ENCODE assay signal across 24 mouse cellular contexts in the genomic region with DNA sequence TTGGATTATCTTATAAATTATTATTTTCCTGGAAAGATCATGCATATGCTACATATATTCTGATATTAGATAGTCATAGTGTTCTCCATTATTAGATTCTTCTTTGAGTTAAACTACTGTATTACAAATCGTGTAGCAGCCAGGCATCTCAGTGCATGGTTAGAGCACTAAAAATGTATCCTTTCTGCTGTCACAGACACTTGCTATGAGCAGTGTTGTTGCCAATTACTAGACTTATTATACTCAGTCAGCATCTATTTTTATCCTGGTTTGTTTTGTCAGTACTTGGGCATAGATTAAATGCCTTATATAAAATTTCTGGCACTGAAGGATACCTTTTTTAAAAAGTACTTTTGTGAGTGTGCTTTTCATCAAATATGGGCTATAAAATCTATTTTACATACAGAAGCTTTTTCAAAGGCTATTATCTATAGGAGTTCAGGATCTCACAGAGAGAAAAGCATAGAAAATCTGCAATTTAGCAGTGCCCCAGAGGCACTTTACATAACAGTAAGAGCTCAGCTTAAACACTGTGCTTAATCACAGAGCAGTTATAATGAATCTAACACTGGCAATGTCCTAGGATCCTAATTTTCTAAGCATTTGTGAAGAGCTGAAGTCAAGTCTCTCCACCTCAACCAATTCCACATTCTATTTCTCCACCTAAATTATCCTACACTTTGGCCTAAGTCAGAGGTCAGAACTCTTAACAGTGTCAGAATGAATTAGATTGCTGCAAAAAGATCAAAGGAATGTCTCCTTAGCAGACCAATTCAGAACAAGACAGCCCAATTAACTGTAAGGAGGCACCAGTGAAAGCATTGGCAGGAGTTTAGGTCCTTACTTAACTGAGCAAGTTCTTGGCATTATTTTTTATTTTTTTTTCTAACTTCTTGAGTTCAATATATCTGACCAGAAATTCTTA.
DNase-seq lines count a peak whose midpoint lies in the region; ATAC-seq and TF ChIP-seq lines count a peak whose summit lies in the region.
"Had no signal": no experiment of that assay in that cellular context is flagged by ENCODE, and none has a peak within 500 bp of the region (broad histone marks: within the 10 kb centered on the region; RNA-seq: fewer than 3 reads in every experiment).

No protein-coding gene starts in this region.

- no peaks in the 10 kb centered on the region for H3K36me3 ChIP-seq in embryonic facial prominence, embryonic 11.5 days (replicated peaks; ENCODE audit: control insufficient read depth, insufficient read depth, low read depth, low read length)
- no peaks in the 10 kb centered on the region for H3K36me3 ChIP-seq in embryonic facial prominence, embryonic 10.5 days (replicated peaks)
- no peaks in the 10 kb centered on the region for H3K36me3 ChIP-seq in midbrain, embryonic 11.5 days (ENCODE audit: control insufficient read depth, insufficient read depth, low read length)
- H3K36me3 ChIP-seq in midbrain, embryonic 13.5 days = no peaks in the 10 kb centered on the region
- no peaks in the 10 kb centered on the region for H3K36me3 ChIP-seq in embryonic facial prominence, embryonic 12.5 days
- H3K36me3 ChIP-seq: G1E; hindbrain, embryonic 15.5 days; limb, embryonic 13.5 days; stomach, embryonic 15.5 days had no signal

- H3K9me3 ChIP-seq in embryonic facial prominence, embryonic 11.5 days (replicated peaks; ENCODE audit: control insufficient read depth, low read length) = no peaks in the 10 kb centered on the region
- no peaks in the 10 kb centered on the region for H3K9me3 ChIP-seq in embryonic facial prominence, embryonic 10.5 days
- no peaks in the 10 kb centered on the region for H3K9me3 ChIP-seq in midbrain, embryonic 11.5 days (ENCODE audit: control insufficient read depth, low read length)
- no peaks in the 10 kb centered on the region for H3K9me3 ChIP-seq in midbrain, embryonic 13.5 days
- no peaks in the 10 kb centered on the region for H3K9me3 ChIP-seq in embryonic facial prominence, embryonic 12.5 days
- H3K9me3 ChIP-seq: hindbrain, embryonic 15.5 days; limb, embryonic 13.5 days; stomach, embryonic 15.5 days had no signal

- TF ChIP-seq POLR2A in lung, adult 2 months (IDR thresholded peaks at IDR 0.05; ENCODE audit: borderline replicate concordance, extremely low read depth, low read depth, low read length) = no peak

- H3K4me1 ChIP-seq in embryonic facial prominence, embryonic 11.5 days (ENCODE audit: control insufficient read depth, insufficient read depth, low read length) = no peaks in the 10 kb centered on the region
- H3K4me1 ChIP-seq in embryonic facial prominence, embryonic 10.5 days = peaks cover 5% of the 10 kb centered on the region; the same call in 1 of the 2 replicates
- no peaks in the 10 kb centered on the region; the same call in 1 of the 2 replicates for H3K4me1 ChIP-seq in midbrain, embryonic 11.5 days (ENCODE audit: control insufficient read depth, insufficient read depth, low read length)
- H3K4me1 ChIP-seq in midbrain, embryonic 13.5 days (replicated peaks) = peaks cover 4% of the 10 kb centered on the region; the same call in 1 of the 2 replicates
- H3K4me1 ChIP-seq in embryonic facial prominence, embryonic 12.5 days = no peaks in the 10 kb centered on the region
- H3K4me1 ChIP-seq in lung, adult 2 months (ENCODE audit: control insufficient read depth, insufficient read depth, low read length) = no peaks in the 10 kb centered on the region
- H3K4me1 ChIP-seq: hindbrain, embryonic 15.5 days; limb, embryonic 13.5 days; megakaryocyte, embryonic 14.5 days; stomach, embryonic 15.5 days had no signal

- no peak overlapping the region for H3K4me2 ChIP-seq in embryonic facial prominence, embryonic 11.5 days (ENCODE audit: low read depth, low read length)
- no peak overlapping the region for H3K4me2 ChIP-seq in midbrain, embryonic 11.5 days
- no peak overlapping the region for H3K4me2 ChIP-seq in midbrain, embryonic 13.5 days (replicated peaks)
- H3K4me2 ChIP-seq in embryonic facial prominence, embryonic 12.5 days (replicated peaks) = no peak overlapping the region
- H3K4me2 ChIP-seq: hindbrain, embryonic 15.5 days; limb, embryonic 13.5 days; stomach, embryonic 15.5 days had no signal

- H3K9ac ChIP-seq in embryonic facial prominence, embryonic 11.5 days (replicated peaks; ENCODE audit: low read length) = no peak overlapping the region
- H3K9ac ChIP-seq in midbrain, embryonic 11.5 days (ENCODE audit: low read length) = no peak overlapping the region
- H3K9ac ChIP-seq in midbrain, embryonic 13.5 days (replicated peaks) = no peak overlapping the region
- no peak overlapping the region for H3K9ac ChIP-seq in embryonic facial prominence, embryonic 12.5 days
- H3K9ac ChIP-seq: hindbrain, embryonic 15.5 days; limb, embryonic 13.5 days; liver, embryonic 14.5 days; stomach, embryonic 15.5 days had no signal

- 57% methylated on average over 1 of the region's 1 CpGs for WGBS in embryonic facial prominence, embryonic 11.5 days
- 60% methylated on average over 1 of the region's 1 CpGs for WGBS in embryonic facial prominence, embryonic 10.5 days
- WGBS in midbrain, embryonic 11.5 days = 70% methylated on average over 1 of the region's 1 CpGs
- WGBS in midbrain, embryonic 13.5 days = 68% methylated on average over 1 of the region's 1 CpGs
- WGBS in embryonic facial prominence, embryonic 12.5 days = 58% methylated on average over 1 of the region's 1 CpGs
- WGBS in lung, adult 2 months = 81% methylated on average over 1 of the region's 1 CpGs

- no peak for TF ChIP-seq CTCF in lung, adult 2 months (IDR thresholded peaks at IDR 0.05; ENCODE audit: insufficient read depth, low read length)

- H3K27me3 ChIP-seq in embryonic facial prominence, embryonic 11.5 days (ENCODE audit: control insufficient read depth, insufficient read depth, low read length) = no peaks in the 10 kb centered on the region
- H3K27me3 ChIP-seq in embryonic facial prominence, embryonic 10.5 days (replicated peaks; ENCODE audit: low read depth, poor library complexity, severe bottlenecking) = no peaks in the 10 kb centered on the region
- H3K27me3 ChIP-seq in midbrain, embryonic 11.5 days (ENCODE audit: control insufficient read depth, insufficient read depth, low read length) = no peaks in the 10 kb centered on the region
- H3K27me3 ChIP-seq in midbrain, embryonic 13.5 days = no peaks in the 10 kb centered on the region
- H3K27me3 ChIP-seq in embryonic facial prominence, embryonic 12.5 days = no peaks in the 10 kb centered on the region
- H3K27me3 ChIP-seq: hindbrain, embryonic 15.5 days; limb, embryonic 13.5 days; megakaryocyte, embryonic 14.5 days; stomach, embryonic 15.5 days had no signal

- H3K4me3 ChIP-seq in embryonic facial prominence, embryonic 11.5 days (ENCODE audit: low read depth, low read length) = no peak overlapping the region
- H3K4me3 ChIP-seq in embryonic facial prominence, embryonic 10.5 days = no peak overlapping the region
- H3K4me3 ChIP-seq in midbrain, embryonic 11.5 days (ENCODE audit: low read depth, low read length) = no peak overlapping the region
- H3K4me3 ChIP-seq in midbrain, embryonic 13.5 days (replicated peaks) = no peak overlapping the region
- no peak overlapping the region for H3K4me3 ChIP-seq in embryonic facial prominence, embryonic 12.5 days
- no peak overlapping the region for H3K4me3 ChIP-seq in lung, adult 2 months (replicated peaks; ENCODE audit: extremely low read depth, low read depth, low read length)
- H3K4me3 ChIP-seq: hindbrain, embryonic 15.5 days; limb, embryonic 13.5 days; megakaryocyte, embryonic 14.5 days; stomach, embryonic 15.5 days had no signal

- peak; percentile 39 for DNase-seq in embryonic facial prominence, embryonic 11.5 days (ENCODE audit: low spot score)
- no peak for DNase-seq in embryonic facial prominence, embryonic 10.5 days (ENCODE audit: low spot score)
- DNase-seq in midbrain, embryonic 11.5 days (ENCODE audit: low spot score, missing footprints) = peak; percentile 84
- peak; percentile 29 for DNase-seq in telencephalon, adult 2 months (ENCODE audit: low read depth, low spot score)
- DNase-seq in lung, adult 2 months = no peak
- no peak for DNase-seq in lung, postnatal 36 days
- DNase-seq: adrenal gland, adult 8-10 months; cerebellum, adult 11-12 months; cerebellum, postnatal 36 days; gastrocnemius, postnatal 36 days; heart, postnatal 14 days; kidney, postnatal 10 days; spleen, adult 18-20 months had no signal

- 0 out of 2 replicates have a peak, but pooled peaks have one; percentile 52 for ATAC-seq in embryonic facial prominence, embryonic 11.5 days (replicated peaks; ENCODE audit: insufficient number of reproducible peaks, low FRiP score, low TSS enrichment, low read depth)
- ATAC-seq in midbrain, embryonic 11.5 days (ENCODE audit: low FRiP score) = peak; percentile 40; the same call in 1 of the 2 replicates
- no peak for ATAC-seq in midbrain, embryonic 13.5 days
- ATAC-seq in embryonic facial prominence, embryonic 12.5 days (ENCODE audit: insufficient number of reproducible peaks, insufficient read depth, low FRiP score, low TSS enrichment) = peak; percentile 52; the same call in 1 of the 2 replicates
- ATAC-seq: CD4-positive, CD25-positive, alpha-beta regulatory T cell, adult 4 months; intestine, postnatal 0 days; lung, postnatal 0 days had no signal

- H3K27ac ChIP-seq in embryonic facial prominence, embryonic 11.5 days (replicated peaks; ENCODE audit: low read depth, low read length) = no peak overlapping the region
- H3K27ac ChIP-seq in embryonic facial prominence, embryonic 10.5 days (replicated peaks) = no peak overlapping the region
- no peak overlapping the region for H3K27ac ChIP-seq in midbrain, embryonic 11.5 days (ENCODE audit: low read depth, low read length)
- no peak overlapping the region for H3K27ac ChIP-seq in midbrain, embryonic 13.5 days
- no peak overlapping the region for H3K27ac ChIP-seq in embryonic facial prominence, embryonic 12.5 days
- H3K27ac ChIP-seq: hindbrain, embryonic 15.5 days; limb, embryonic 13.5 days; liver, embryonic 14.5 days; stomach, embryonic 15.5 days had no signal

Comparison
In these comparisons a context has a peak if more than half of its experiments do, and no peak if none do; other contexts are left out.
1. DNase-seq: peak in embryonic facial prominence, embryonic 11.5 days (single experiment), midbrain, embryonic 11.5 days (single experiment) and telencephalon, adult 2 months (single experiment); none in embryonic facial prominence, embryonic 10.5 days (single experiment), lung, adult 2 months (single experiment) and lung, postnatal 36 days (single experiment).